Mouse (Mus musculus) forebrain, embryonic 10.5 days (tissue): ENCODE results near the gene Twf2. TPM values are rescaled to one million over a fixed set of nuclear protein-coding genes. Genes with fewer than 3 reads are reported as not detected.

Experiments
- DNase-seq: peaks from one replicate; pipeline ENCODE4 v3.0.0-alpha.2; 2017; ENCODE audit warnings: low spot score; ENCODE audit errors: extremely low spot score
- H3K27ac ChIP-seq: fragments of 300-500 bp; sonication (generic); 2 replicates; pipeline ENCODE4 v1.5.1; 2016; ENCODE audit warnings: mild to moderate bottlenecking
- H3K27me3 ChIP-seq: fragments of 300-500 bp; sonication (generic); 2 replicates; pipeline ENCODE4 v1.6.1; 2016; ENCODE audit warnings: mild to moderate bottlenecking; ENCODE audit not compliant: poor library complexity, severe bottlenecking
- H3K36me3 ChIP-seq: fragments of 300-500 bp; sonication (generic); replicated peaks from 2 replicates; pipeline ENCODE4 v1.6.1; 2016; ENCODE audit warnings: mild to moderate bottlenecking, moderate library complexity
- H3K4me1 ChIP-seq: fragments of 300-500 bp; sonication (generic); 2 replicates; pipeline ENCODE4 v1.6.1; 2016
- H3K4me3 ChIP-seq: fragments of 300-500 bp; sonication (generic); 2 replicates; pipeline ENCODE4 v1.5.1; 2016; ENCODE audit warnings: mild to moderate bottlenecking, moderate library complexity
- H3K9me3 ChIP-seq: fragments of 300-500 bp; sonication (generic); 2 replicates; pipeline ENCODE4 v1.6.1; 2016; ENCODE audit warnings: mild to moderate bottlenecking, moderate library complexity
- WGBS: fragments of 180-500 bp; shearing (Covaris S2); methylation state at CpG from one replicate; pipeline ENCODE4 v1.1.7; 2016; 5-methylcytosine and 5-hydroxymethylcytosine counted together
- polyA plus RNA-seq: library from polyadenylated mRNA; unstranded; fragments of >200 nt; fragmentation: Nextera tagmentation; extraction: Ambion mirVana; gene quantifications from 2 replicates; pipeline ENCODE4 v1.2.1, GENCODE M21; 2016

The Twf2 gene
- polyA plus RNA-seq, 1 experiment from 2014 or later, result 71.8 TPM

GRCm38 (mm10) chr9:106236156-106236817 lies 33.4 kb downstream of the Twf2 start:
- Histone ChIP-seq H3K4me1 (no peaks in the 10 kb centered on the region), H3K27ac (no peak overlapping the region), H3K27me3 (no peaks in the 10 kb centered on the region), H3K4me3 (no peak overlapping the region), H3K36me3 (peaks cover 91% of the 10 kb centered on the region), H3K9me3 (no peaks in the 10 kb centered on the region)
- DNase-seq, result no peak
- 92% methylated on average over 23 of the region's 23 CpGs for WGBS

- peaks cover 96% of the 10 kb centered on the region for H3K36me3 ChIP-seq
- DNase-seq, result no peak
Measured at GRCm38 (mm10) chr9:106236818-106237211, 33.9 kb downstream of the Twf2 start.

GRCm38 (mm10) chr9:106237401-106237800 lies 34.5 kb downstream of the Twf2 start:
- Histone ChIP-seq H3K9me3 (no peaks in the 10 kb centered on the region), H3K4me1 (no peaks in the 10 kb centered on the region), H3K27ac (no peak overlapping the region), H3K4me3 (no peak overlapping the region), H3K27me3 (no peaks in the 10 kb centered on the region), H3K36me3 (peaks cover 100% of the 10 kb centered on the region)
- DNase-seq, result no peak
- WGBS, result 83% methylated on average over 8 of the region's 8 CpGs

More at GRCm38 (mm10) chr9:106236818-106237211, 33.9 kb downstream of the Twf2 start:
- Histone ChIP-seq H3K4me1 (no peaks in the 10 kb centered on the region), H3K27ac (no peak overlapping the region), H3K27me3 (no peaks in the 10 kb centered on the region), H3K9me3 (no peaks in the 10 kb centered on the region), H3K4me3 (no peak overlapping the region)
- 76% methylated on average over 3 of the region's 3 CpGs for WGBS

- WGBS, result 94% methylated on average over 10 of the region's 10 CpGs
- H3K27ac ChIP-seq, result no peak overlapping the region
- no peaks in the 10 kb centered on the region for H3K27me3 ChIP-seq
- peaks cover 100% of the 10 kb centered on the region for H3K36me3 ChIP-seq
- no peak for DNase-seq
- H3K9me3 ChIP-seq, result no peaks in the 10 kb centered on the region
- no peaks in the 10 kb centered on the region for H3K4me1 ChIP-seq
- no peak overlapping the region for H3K4me3 ChIP-seq
Measured at GRCm38 (mm10) chr9:106237878-106238277, 35.0 kb downstream of the Twf2 start.

GRCm38 (mm10) chr9:106241541-106242164 lies 38.7 kb downstream of the Twf2 start:
- peaks cover 76% of the 10 kb centered on the region for H3K36me3 ChIP-seq
- 93% methylated on average over 10 of the region's 10 CpGs for whole genome bisulfite sequencing

GRCm38 (mm10) chr9:106242813-106243488 lies 40.0 kb downstream of the Twf2 start:
- H3K4me1 ChIP-seq, result peaks cover 24% of the 10 kb centered on the region
- peaks cover 63% of the 10 kb centered on the region for H3K36me3 ChIP-seq
- no peak overlapping the region for H3K27ac ChIP-seq
- no peaks in the 10 kb centered on the region for H3K9me3 ChIP-seq
- H3K27me3 ChIP-seq, result no peaks in the 10 kb centered on the region
- WGBS, result 85% methylated on average over 19 of the region's 19 CpGs
- DNase-seq, result no peak
- H3K4me3 ChIP-seq, result no peak overlapping the region

More at GRCm38 (mm10) chr9:106241541-106242164, 38.7 kb downstream of the Twf2 start:
- DNase-seq, result no peak
- Histone ChIP-seq H3K4me3 (no peak overlapping the region), H3K27ac (no peak overlapping the region), H3K4me1 (peaks cover 11% of the 10 kb centered on the region), H3K9me3 (no peaks in the 10 kb centered on the region), H3K27me3 (no peaks in the 10 kb centered on the region)

- no peak overlapping the region for H3K4me3 ChIP-seq
- H3K9me3 ChIP-seq, result no peaks in the 10 kb centered on the region
- 92% methylated on average over 11 of the region's 11 CpGs for WGBS
- no peaks in the 10 kb centered on the region for H3K27me3 ChIP-seq
- no peak for DNase-seq
- peaks cover 9% of the 10 kb centered on the region for H3K36me3 ChIP-seq
- no peak overlapping the region for H3K27ac ChIP-seq
- peaks cover 33% of the 10 kb centered on the region for H3K4me1 ChIP-seq
Measured at GRCm38 (mm10) chr9:106249550-106249949, 46.6 kb downstream of the Twf2 start.

- Histone ChIP-seq H3K4me1 (peaks cover 33% of the 10 kb centered on the region), H3K4me3 (no peak overlapping the region), H3K27me3 (no peaks in the 10 kb centered on the region), H3K9me3 (no peaks in the 10 kb centered on the region), H3K36me3 (peaks cover 2% of the 10 kb centered on the region; the same call in 1 of the 2 replicates), H3K27ac (no peak overlapping the region)
- no peak for DNase-seq
- 64% methylated on average over 4 of the region's 4 CpGs for WGBS
Measured at GRCm38 (mm10) chr9:106250245-106250644, 47.3 kb downstream of the Twf2 start.

- Histone ChIP-seq H3K36me3 (no peaks in the 10 kb centered on the region), H3K9me3 (no peaks in the 10 kb centered on the region), H3K27me3 (no peaks in the 10 kb centered on the region), H3K4me3 (no peak overlapping the region), H3K4me1 (peaks cover 32% of the 10 kb centered on the region), H3K27ac (no peak overlapping the region)
- WGBS, result 79% methylated on average over 8 of the region's 8 CpGs
- no peak for DNase-seq
Measured at GRCm38 (mm10) chr9:106251066-106251465, 48.2 kb downstream of the Twf2 start.

- Histone ChIP-seq H3K27ac (no peak overlapping the region), H3K9me3 (no peaks in the 10 kb centered on the region), H3K4me3 (no peak overlapping the region), H3K27me3 (no peaks in the 10 kb centered on the region), H3K36me3 (no peaks in the 10 kb centered on the region), H3K4me1 (0 out of 2 replicates have a peak, but pooled peaks cover 7% of the 10 kb centered on the region)
- no peak for DNase-seq
- WGBS, result 97% methylated on average over 2 of the region's 2 CpGs
Measured at GRCm38 (mm10) chr9:106254001-106254400, 51.1 kb downstream of the Twf2 start.

- Histone ChIP-seq H3K27me3 (no peaks in the 10 kb centered on the region), H3K4me1 (no peaks in the 10 kb centered on the region), H3K9me3 (no peaks in the 10 kb centered on the region), H3K4me3 (no peak overlapping the region), H3K36me3 (no peaks in the 10 kb centered on the region), H3K27ac (no peak overlapping the region)
- WGBS, result 91% methylated on average over 4 of the region's 4 CpGs
- no peak for DNase-seq
Measured at GRCm38 (mm10) chr9:106258412-106258811, 55.5 kb downstream of the Twf2 start.

GRCm38 (mm10) chr9:106258990-106259389 lies 56.1 kb downstream of the Twf2 start:
- H3K36me3 ChIP-seq, result no peaks in the 10 kb centered on the region
- H3K4me1 ChIP-seq, result no peaks in the 10 kb centered on the region
- H3K9me3 ChIP-seq, result no peaks in the 10 kb centered on the region
- H3K4me3 ChIP-seq, result no peak overlapping the region
- DNase-seq, result no peak
- H3K27ac ChIP-seq, result no peak overlapping the region
- H3K27me3 ChIP-seq, result no peaks in the 10 kb centered on the region
- 79% methylated on average over 5 of the region's 5 CpGs for WGBS

GRCm38 (mm10) chr9:106261058-106261457 lies 58.1 kb downstream of the Twf2 start:
- Histone ChIP-seq H3K4me3 (no peak overlapping the region), H3K36me3 (no peaks in the 10 kb centered on the region), H3K4me1 (peaks cover 11% of the 10 kb centered on the region; the same call in 1 of the 2 replicates), H3K27me3 (no peaks in the 10 kb centered on the region), H3K27ac (no peak overlapping the region), H3K9me3 (no peaks in the 10 kb centered on the region)
- DNase-seq, result no peak
- WGBS, result 88% methylated on average over 6 of the region's 6 CpGs
